Mouse (Mus musculus) midbrain, embryonic 11.5 days (tissue): ENCODE data around the gene Mcam. TPM values are rescaled to one million over a fixed set of nuclear protein-coding genes. Genes with fewer than 3 reads are reported as not detected.
A peak's percentile ranks its signal among the peaks of the same experiment; 100 is the strongest.

ENCODE experiments used
- ATAC-seq: fragments of 200-750 bp; cut with Nextera tagmentation; 2 replicates; pipeline ENCODE4 v1.8.0; 2017; ENCODE audit warnings: moderate TSS enrichment, moderate library complexity; ENCODE audit not compliant: low FRiP score
- DNase-seq: peaks from one replicate; pipeline ENCODE4 v3.0.0; 2015; ENCODE audit warnings: low spot score; ENCODE audit errors: missing footprints
- H3K27ac ChIP-seq: fragments of 300-500 bp; sonication (generic); 2 replicates; pipeline ENCODE4 v1.5.1; 2014; ENCODE audit warnings: low read depth, low read length
- H3K27me3 ChIP-seq: fragments of 300-500 bp; sonication (generic); 2 replicates; pipeline ENCODE4 v1.6.1; 2014; ENCODE audit warnings: mild to moderate bottlenecking, low read length, moderate library complexity, mixed read lengths; ENCODE audit not compliant: control insufficient read depth, insufficient read depth
- H3K36me3 ChIP-seq: fragments of 300-500 bp; sonication (generic); 2 replicates; pipeline ENCODE4 v1.6.1; 2014; ENCODE audit warnings: mild to moderate bottlenecking, low read length, moderate library complexity, mixed read lengths; ENCODE audit not compliant: control insufficient read depth, insufficient read depth
- H3K4me1 ChIP-seq: fragments of 300-500 bp; sonication (generic); 2 replicates; pipeline ENCODE4 v1.6.1; 2014; ENCODE audit warnings: low read length; ENCODE audit not compliant: control insufficient read depth, insufficient read depth
- H3K4me2 ChIP-seq: fragments of 300-500 bp; sonication (generic); 2 replicates; pipeline ENCODE4 v1.6.1; 2014; ENCODE audit warnings: mild to moderate bottlenecking, moderate library complexity
- H3K4me3 ChIP-seq: fragments of 300-500 bp; sonication (generic); 2 replicates; pipeline ENCODE4 v1.5.1; 2014; ENCODE audit warnings: low read depth, low read length
- H3K9ac ChIP-seq: fragments of 300-500 bp; sonication (generic); 2 replicates; pipeline ENCODE4 v1.6.1; 2014; ENCODE audit warnings: low read length
- H3K9me3 ChIP-seq: fragments of 300-500 bp; sonication (generic); 2 replicates; pipeline ENCODE4 v1.6.1; 2016; ENCODE audit warnings: low read length; ENCODE audit not compliant: control insufficient read depth
- WGBS: fragments of 180-500 bp; shearing (Covaris S2); extraction: QIAGEN DNeasy Blood & Tissue Kit; methylation state at CpG from one replicate; pipeline ENCODE4 v1.1.7; 2014; 5-methylcytosine and 5-hydroxymethylcytosine counted together
- polyA plus RNA-seq: library from polyadenylated mRNA; unstranded; fragments of >200 nt; fragmentation: Nextera tagmentation; extraction: Ambion mirVana; gene quantifications from 2 replicates; pipeline ENCODE4 v1.2.1, GENCODE M21; 2014

Gene Mcam
- polyA plus RNA-seq, result 14.5 and 15.2 TPM in 2 replicates

GRCm38 (mm10) chr9:44134101-44134850, at the start of gene Mcam:
Gene Mcam, plus strand, starts transcription at chr9:44134469.
- WGBS, result 1% methylated on average over 51 of the region's 55 CpGs
- Histone ChIP-seq H3K9me3 (no peaks in the 10 kb centered on the region), H3K9ac (peak within 1 kb of the TSS; percentile 60), H3K27ac (no peak within 1 kb of the TSS), H3K4me2 (peak within 1 kb of the TSS; percentile 77), H3K27me3 (peaks cover 28% of the 10 kb centered on the region), H3K36me3 (no peaks in the 10 kb centered on the region), H3K4me3 (peak within 1 kb of the TSS; percentile 46), H3K4me1 (peaks cover 40% of the 10 kb centered on the region)
- ATAC-seq, result peak; percentile 20; the same call in 1 of the 2 replicates
- DNase-seq, result peak; percentile 92

- Histone ChIP-seq H3K4me2 (peak overlapping the region; percentile 99), H3K9ac (peak overlapping the region; percentile 73), H3K27me3 (peaks cover 32% of the 10 kb centered on the region), H3K4me1 (peaks cover 20% of the 10 kb centered on the region), H3K9me3 (no peaks in the 10 kb centered on the region), H3K27ac (no peak overlapping the region), H3K36me3 (no peaks in the 10 kb centered on the region), H3K4me3 (peak overlapping the region; percentile 47)
- DNase-seq (peak; percentile 99), ATAC-seq (peak; percentile 85)
- WGBS, result under 1% methylated on average over 60 of the region's 62 CpGs
Observed at GRCm38 (mm10) chr9:44084659-44085229, 49.5 kb upstream of the Mcam start.

- peaks cover 32% of the 10 kb centered on the region for H3K27me3 ChIP-seq
- 3% methylated on average over 10 of the region's 10 CpGs for WGBS
Observed at GRCm38 (mm10) chr9:44085276-44085675, 49.0 kb upstream of the Mcam start.

GRCm38 (mm10) chr9:44085741-44086665, 48.3 kb upstream of the Mcam start:
- no peak for ATAC-seq
- 65% methylated on average over 15 of the region's 15 CpGs for WGBS
- 0 out of 2 replicates have a peak overlapping the region, but pooled peaks have one; percentile 73 for H3K9ac ChIP-seq
- H3K4me3 ChIP-seq, result no peak overlapping the region
- no peak overlapping the region for H3K27ac ChIP-seq
- H3K36me3 ChIP-seq, result no peaks in the 10 kb centered on the region
- peak; percentile 84 for DNase-seq
- H3K4me2 ChIP-seq, result peak overlapping the region; percentile 99; the same call in 1 of the 2 replicates
- peaks cover 20% of the 10 kb centered on the region for H3K4me1 ChIP-seq
- H3K27me3 ChIP-seq, result peaks cover 32% of the 10 kb centered on the region
- no peaks in the 10 kb centered on the region for H3K9me3 ChIP-seq

More at GRCm38 (mm10) chr9:44085276-44085675, 49.0 kb upstream of the Mcam start:
- Histone ChIP-seq H3K9ac (peak overlapping the region; percentile 73), H3K4me1 (peaks cover 20% of the 10 kb centered on the region), H3K36me3 (no peaks in the 10 kb centered on the region), H3K27ac (no peak overlapping the region), H3K9me3 (no peaks in the 10 kb centered on the region), H3K4me2 (peak overlapping the region; percentile 99), H3K4me3 (peak overlapping the region; percentile 47)
- ATAC-seq, result no peak; the same call in 1 of the 2 replicates
- no peak for DNase-seq

GRCm38 (mm10) chr9:44086960-44087359, 47.3 kb upstream of the Mcam start:
- WGBS, result 37% methylated on average over 10 of the region's 10 CpGs
- Histone ChIP-seq H3K4me3 (no peak overlapping the region), H3K9me3 (no peaks in the 10 kb centered on the region), H3K27me3 (peaks cover 30% of the 10 kb centered on the region), H3K27ac (no peak overlapping the region), H3K4me1 (peaks cover 20% of the 10 kb centered on the region), H3K9ac (no peak overlapping the region), H3K4me2 (no peak overlapping the region), H3K36me3 (no peaks in the 10 kb centered on the region; the same call in 1 of the 2 replicates)
- ATAC-seq, result no peak
- DNase-seq, result no peak

GRCm38 (mm10) chr9:44087761-44088455, 46.4 kb upstream of the Mcam start:
- no peaks in the 10 kb centered on the region for H3K9me3 ChIP-seq
- H3K27me3 ChIP-seq, result peaks cover 28% of the 10 kb centered on the region
- peaks cover 20% of the 10 kb centered on the region for H3K4me1 ChIP-seq

GRCm38 (mm10) chr9:44088877-44089608, 45.2 kb upstream of the Mcam start:
- no peak for DNase-seq
- Histone ChIP-seq H3K27ac (no peak overlapping the region), H3K4me3 (no peak overlapping the region), H3K9ac (no peak overlapping the region), H3K9me3 (no peaks in the 10 kb centered on the region), H3K36me3 (no peaks in the 10 kb centered on the region; the same call in 1 of the 2 replicates), H3K4me2 (no peak overlapping the region), H3K4me1 (peaks cover 16% of the 10 kb centered on the region), H3K27me3 (peaks cover 20% of the 10 kb centered on the region)
- WGBS, result 69% methylated on average over 12 of the region's 12 CpGs
- ATAC-seq, result no peak

More at GRCm38 (mm10) chr9:44087761-44088455, 46.4 kb upstream of the Mcam start:
- 9% methylated on average over 15 of the region's 15 CpGs for WGBS
- DNase-seq, result peak; percentile 76
- no peak overlapping the region for H3K27ac ChIP-seq
- H3K4me3 ChIP-seq, result no peak overlapping the region
- H3K4me2 ChIP-seq, result no peak overlapping the region
- H3K36me3 ChIP-seq, result no peaks in the 10 kb centered on the region; the same call in 1 of the 2 replicates
- ATAC-seq, result no peak
- no peak overlapping the region for H3K9ac ChIP-seq
